Mouse (Mus musculus) myocyte (in vitro differentiated cells): ENCODE measurements around the gene Kpnb1.

Source experiments
- CEBPB ChIP-seq: IDR thresholded peaks from 2 replicates; pipeline ENCODE4 v1.6.1; 2011; ENCODE audit warnings: mild to moderate bottlenecking, moderate library complexity; ENCODE audit not compliant: poor library complexity, insufficient read depth, severe bottlenecking
- E2F4 ChIP-seq: IDR thresholded peaks from one replicate; pipeline ENCODE4 v1.6.1; 2011; ENCODE audit warnings: mild to moderate bottlenecking, control low read depth, moderate library complexity; ENCODE audit not compliant: insufficient read depth
- MAX ChIP-seq: IDR thresholded peaks from one replicate; pipeline ENCODE4 v1.6.1; 2011; ENCODE audit warnings: low read depth, mild to moderate bottlenecking, control low read depth
- MYOG ChIP-seq, 3 experiments: IDR thresholded peaks; one replicate each; pipeline ENCODE4 v1.6.1; 2011; ENCODE audit warnings: control low read depth in 2 of 3, low read depth in 2 of 3, mild to moderate bottlenecking in 2 of 3; ENCODE audit not compliant: insufficient read length in 2 of 3, control insufficient read depth in 1 of 3, insufficient read depth in 1 of 3
- POLR2A ChIP-seq: IDR thresholded peaks from one replicate; pipeline ENCODE4 v1.6.1; 2011; ENCODE audit warnings: low read depth, mild to moderate bottlenecking, control low read depth, moderate library complexity; ENCODE audit not compliant: insufficient read length
- POLR2AphosphoS2 ChIP-seq: IDR thresholded peaks from one replicate; pipeline ENCODE4 v1.6.1; 2011; ENCODE audit warnings: low read depth, control low read depth; ENCODE audit not compliant: insufficient read length
- TCF12 ChIP-seq: IDR thresholded peaks from one replicate; pipeline ENCODE4 v1.6.1; 2011; ENCODE audit warnings: mild to moderate bottlenecking, control low read depth; ENCODE audit not compliant: poor library complexity, insufficient read depth, severe bottlenecking
- TCF3 ChIP-seq: IDR thresholded peaks from one replicate; pipeline ENCODE4 v1.6.1; 2011; ENCODE audit warnings: low read depth, control low read depth; ENCODE audit not compliant: insufficient read length
- USF1 ChIP-seq: IDR thresholded peaks from one replicate; pipeline ENCODE4 v1.6.1; 2011; ENCODE audit warnings: low read depth, mild to moderate bottlenecking, control low read depth, moderate library complexity

DNA sequence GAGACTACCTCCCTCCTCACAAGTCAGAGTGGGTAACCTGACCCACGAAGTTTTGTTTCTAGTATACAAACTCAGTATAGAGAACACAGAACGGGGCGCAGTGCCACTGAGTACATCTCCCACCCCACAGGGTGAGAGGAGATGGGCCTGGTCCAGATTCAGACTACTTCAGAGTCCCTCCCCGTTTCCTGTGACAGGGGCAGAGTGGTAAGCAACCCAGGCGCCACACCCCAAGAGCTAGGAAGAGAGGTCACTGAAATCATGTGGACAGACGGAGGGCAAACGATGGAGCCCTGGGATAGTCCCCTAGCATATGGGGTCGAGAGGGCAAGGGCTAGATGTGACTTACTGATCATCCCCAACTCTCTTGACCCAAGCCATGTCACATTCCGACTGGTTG lies 41.7 kb downstream of the Kpnb1 start:
- TF ChIP-seq POLR2A (no peak), MAX (no peak), USF1 (no peak), E2F4 (no peak), MYOG (IDR thresholded peaks at IDR 0.05; ENCODE audit: control insufficient read depth in 1 of 3, insufficient read depth in 1 of 3, insufficient read length in 2 of 3, low read depth in 2 of 3) (no peak), TCF12 (no peak), TCF3 (no peak), CEBPB (no peak), POLR2AphosphoS2 (no peak)
